Mouse (Mus musculus) heart, postnatal 10 days (tissue): Measurements from ENCODE around the gene Cox4i2. TPM values are rescaled to one million over a fixed set of nuclear protein-coding genes. Genes with fewer than 3 reads are reported as not detected.

Experiments used
- DNase-seq, 2 experiments: peaks; one replicate each; pipeline ENCODE4 v3.0.0; 2021
- intact Hi-C: fragments of 180-260 bp; cut with DNase I; formaldehyde crosslinking; loops from one replicate; pipeline ENCODE4 v1.15.1; 2025
- total RNA-seq, 2 experiments: library from RNA; stranded (reverse); gene quantifications; 2 replicates each; pipeline ENCODE4 v1.2.3; 2021

Cox4i2 gene
- 10 to 100 TPM; 17.9 to 22.4 TPM for total RNA-seq

- intact Hi-C loops, result no loop called here
- peak in 1 of 2 experiments; percentile 37 for DNase-seq
Measured at GRCm38 (mm10) chr2:152753944-152754711, at the start of gene Cox4i2. Cox4i2 (plus strand) TSS chr2:152754173.

- DNase-seq, result no peak
- intact Hi-C loops, result no loop called here
Measured at GRCm38 (mm10) chr2:152704256-152704605, 49.7 kb upstream of the Cox4i2 start.

GRCm38 (mm10) chr2:152704811-152705370 lies 49.1 kb upstream of the Cox4i2 start:
- intact Hi-C loops, result no loop called here
- DNase-seq, result no peak

GRCm38 (mm10) chr2:152705993-152706571 lies 47.9 kb upstream of the Cox4i2 start:
- intact Hi-C loops, result no loop called here
- peak; percentile 62 to 69 for DNase-seq

- DNase-seq, result no peak
- intact Hi-C loops, result loop anchor here (1.0 kb wide), 2 partner anchors 19 to 32 kb away; no protein-coding TSS in a partner anchor
Measured at GRCm38 (mm10) chr2:152707186-152707585, 46.8 kb upstream of the Cox4i2 start.

- peak; percentile 96 for DNase-seq
- intact Hi-C loops, result loop anchor here (1.0 to 2.0 kb wide), 3 partner anchors 15 to 32 kb away; no protein-coding TSS in a partner anchor
Measured at GRCm38 (mm10) chr2:152707627-152708026, 46.3 kb upstream of the Cox4i2 start.

- intact Hi-C loops, result loop anchor here (2.0 kb wide), 1 partner anchor 14 kb away; no protein-coding TSS in a partner anchor
- DNase-seq, result no peak
Measured at GRCm38 (mm10) chr2:152709066-152709465, 44.9 kb upstream of the Cox4i2 start.

- DNase-seq, result no peak
- intact Hi-C loops, result no loop called here
Measured at GRCm38 (mm10) chr2:152716241-152716772, 37.7 kb upstream of the Cox4i2 start.

- intact Hi-C loops, result no loop called here
- no peak for DNase-seq
Measured at GRCm38 (mm10) chr2:152717652-152718051, 36.3 kb upstream of the Cox4i2 start.

- intact Hi-C loops, result no loop called here
- no peak for DNase-seq
Measured at GRCm38 (mm10) chr2:152718076-152718475, 35.9 kb upstream of the Cox4i2 start.

- peak; percentile 71 to 75 for DNase-seq
- intact Hi-C loops, result loop anchor here (2.0 kb wide), 1 partner anchor 15 kb away; no protein-coding TSS in a partner anchor
Measured at GRCm38 (mm10) chr2:152723651-152724331, 30.2 kb upstream of the Cox4i2 start.

GRCm38 (mm10) chr2:152724332-152724723 lies 29.6 kb upstream of the Cox4i2 start:
- no peak for DNase-seq
- intact Hi-C loops, result no loop called here

- intact Hi-C loops, result no loop called here
- no peak for DNase-seq
Measured at GRCm38 (mm10) chr2:152725178-152725750, 28.7 kb upstream of the Cox4i2 start.

GRCm38 (mm10) chr2:152726213-152726612 lies 27.8 kb upstream of the Cox4i2 start:
- intact Hi-C loops, result loop anchor here (1.0 kb wide), 1 partner anchor 19 kb away; no protein-coding TSS in a partner anchor
- DNase-seq, result no peak

GRCm38 (mm10) chr2:152726751-152727335 lies 27.1 kb upstream of the Cox4i2 start:
- intact Hi-C loops, result loop anchor here (1.0 kb wide), 1 partner anchor 20 kb away; no protein-coding TSS in a partner anchor
- peak in 1 of 2 experiments; percentile 31 for DNase-seq

- intact Hi-C loops, result no loop called here
- peak; percentile 57 to 59 for DNase-seq
Measured at GRCm38 (mm10) chr2:152727795-152728510, 26.0 kb upstream of the Cox4i2 start.

GRCm38 (mm10) chr2:152728594-152728993 lies 25.4 kb upstream of the Cox4i2 start:
- DNase-seq, result no peak
- intact Hi-C loops, result no loop called here

GRCm38 (mm10) chr2:152729013-152729635 lies 24.8 kb upstream of the Cox4i2 start:
- peak in 1 of 2 experiments; percentile 40 for DNase-seq

GRCm38 (mm10) chr2:152729636-152730020 lies 24.3 kb upstream of the Cox4i2 start:
- peak; percentile 79 to 82 for DNase-seq
- intact Hi-C loops, result no loop called here

More at GRCm38 (mm10) chr2:152729013-152729635, 24.8 kb upstream of the Cox4i2 start:
- intact Hi-C loops, result no loop called here
